Mouse (Mus musculus) heart, embryonic 14.5 days (tissue): Measurements from ENCODE around the gene Slc18a3. TPM values are rescaled to one million over a fixed set of nuclear protein-coding genes. Genes with fewer than 3 reads are reported as not detected.

Source experiments
- ATAC-seq: fragments of 200-750 bp; cut with Nextera tagmentation; 2 replicates; pipeline ENCODE4 v1.8.0; 2017; ENCODE audit warnings: low read depth, moderate TSS enrichment; ENCODE audit not compliant: insufficient number of reproducible peaks, insufficient read depth, low FRiP score
- H3K27ac ChIP-seq, 2 experiments: fragments of 200-500 bp in 1 of 2; fragments of 300-500 bp in 1 of 2; sonication (generic) in 1 of 2; replicated peaks in 1 of 2; 2 replicates each; pipeline ENCODE4 v1.5.1; 2012 to 2014; ENCODE audit warnings: low read depth in 2 of 2, low read length in 2 of 2, control low read depth in 1 of 2, mild to moderate bottlenecking in 1 of 2, mixed read lengths in 1 of 2; ENCODE audit not compliant: control insufficient read depth in 1 of 2, insufficient read depth in 1 of 2
- H3K27me3 ChIP-seq: fragments of 300-500 bp; sonication (generic); 2 replicates; pipeline ENCODE4 v1.6.1; 2014; ENCODE audit warnings: mild to moderate bottlenecking, low read length, control low read depth; ENCODE audit not compliant: control insufficient read depth, insufficient read depth
- H3K36me3 ChIP-seq: fragments of 300-500 bp; sonication (generic); 2 replicates; pipeline ENCODE4 v1.6.1; 2014; ENCODE audit warnings: mild to moderate bottlenecking, control low read depth, low read length, mixed read lengths; ENCODE audit not compliant: control insufficient read depth, insufficient read depth
- H3K4me1 ChIP-seq, 2 experiments: fragments of 200-500 bp in 1 of 2; fragments of 300-500 bp in 1 of 2; sonication (generic) in 1 of 2; 2 replicates each; pipeline ENCODE4 v1.6.1; 2012 to 2014; ENCODE audit warnings: low read length in 2 of 2, control low read depth in 1 of 2, mixed read lengths in 1 of 2; ENCODE audit not compliant: control insufficient read depth in 2 of 2, insufficient read depth in 2 of 2
- H3K4me2 ChIP-seq: fragments of 300-500 bp; sonication (generic); 2 replicates; pipeline ENCODE4 v1.6.1; 2014; ENCODE audit warnings: mild to moderate bottlenecking, low read length
- H3K4me3 ChIP-seq, 2 experiments: fragments of 200-500 bp in 1 of 2; fragments of 300-500 bp in 1 of 2; sonication (generic) in 1 of 2; 2 replicates each; pipeline ENCODE4 v1.5.1; 2012 to 2014; ENCODE audit warnings: low read length in 2 of 2, mild to moderate bottlenecking in 2 of 2, control low read depth in 1 of 2, low read depth in 1 of 2, moderate library complexity in 1 of 2; ENCODE audit not compliant: control insufficient read depth in 1 of 2, insufficient read depth in 1 of 2
- H3K9ac ChIP-seq: fragments of 300-500 bp; sonication (generic); 2 replicates; pipeline ENCODE4 v1.6.1; 2014; ENCODE audit warnings: mild to moderate bottlenecking, low read length
- H3K9me3 ChIP-seq: fragments of 300-500 bp; sonication (generic); 2 replicates; pipeline ENCODE4 v1.6.1; 2016; ENCODE audit warnings: low read length, control low read depth; ENCODE audit not compliant: control insufficient read depth
- WGBS: fragments of 180-500 bp; shearing (Covaris S2); extraction: QIAGEN DNeasy Blood & Tissue Kit; methylation state at CpG from one replicate; pipeline ENCODE4 v1.1.7; 2014; 5-methylcytosine and 5-hydroxymethylcytosine counted together
- polyA plus RNA-seq: library from polyadenylated mRNA; unstranded; fragments of >200 nt; fragmentation: Nextera tagmentation; extraction: Ambion mirVana; gene quantifications from 2 replicates; pipeline ENCODE4 v1.2.1, GENCODE M21; 2014

Slc18a3 gene
- polyA plus RNA-seq, 1 experiment from 2014 or later: 0.82 TPM

GRCm38 (mm10) chr14:32503897-32504296 lies 39.2 kb upstream of the Slc18a3 start:
- 80% methylated on average over 1 of the region's 1 CpGs for WGBS
- no peak overlapping the region for H3K9ac ChIP-seq
- no peak for ATAC-seq
- H3K4me3 ChIP-seq: no peak overlapping the region
- no peaks in the 10 kb centered on the region for H3K27me3 ChIP-seq
- H3K9me3 ChIP-seq: no peaks in the 10 kb centered on the region
- no peak overlapping the region for H3K4me2 ChIP-seq
- H3K27ac ChIP-seq: no peak overlapping the region
- no peaks in the 10 kb centered on the region for H3K36me3 ChIP-seq
- H3K4me1 ChIP-seq: no peaks in the 10 kb centered on the region

- ATAC-seq: no peak
- Histone ChIP-seq H3K27me3 (no peaks in the 10 kb centered on the region), H3K4me3 (no peak overlapping the region), H3K36me3 (no peaks in the 10 kb centered on the region), H3K27ac (no peak overlapping the region), H3K9me3 (no peaks in the 10 kb centered on the region), H3K9ac (no peak overlapping the region), H3K4me2 (no peak overlapping the region), H3K4me1 (no peaks in the 10 kb centered on the region)
- 72% methylated on average over 9 of the region's 9 CpGs for WGBS
These were observed 38.4 kb upstream of the Slc18a3 start for GRCm38 (mm10) chr14:32502764-32503688.

- H3K9me3 ChIP-seq: no peaks in the 10 kb centered on the region
- no peak overlapping the region for H3K27ac ChIP-seq
- no peaks in the 10 kb centered on the region for H3K4me1 ChIP-seq
- H3K27me3 ChIP-seq: no peaks in the 10 kb centered on the region
- H3K4me2 ChIP-seq: no peak overlapping the region
- no peak overlapping the region for H3K4me3 ChIP-seq
- no peak for ATAC-seq
- H3K36me3 ChIP-seq: no peaks in the 10 kb centered on the region
- 55% methylated on average over 2 of the region's 2 CpGs for WGBS
- no peak overlapping the region for H3K9ac ChIP-seq
These were observed 36.7 kb upstream of the Slc18a3 start for GRCm38 (mm10) chr14:32501303-32501702.

- no peak overlapping the region for H3K4me2 ChIP-seq
- WGBS: 55% methylated on average over 8 of the region's 8 CpGs
- H3K9ac ChIP-seq: no peak overlapping the region
- ATAC-seq: no peak
- peaks cover 6% of the 10 kb centered on the region; the same call in 1 of the 2 replicates for H3K27me3 ChIP-seq
- H3K9me3 ChIP-seq: no peaks in the 10 kb centered on the region
- H3K27ac ChIP-seq: no peak overlapping the region
- H3K4me1 ChIP-seq: peaks cover 0 to 4% of the 10 kb centered on the region in 2 experiments; a peak in 1 of 4 replicates
- no peak overlapping the region for H3K4me3 ChIP-seq
- H3K36me3 ChIP-seq: no peaks in the 10 kb centered on the region
These were observed 31.6 kb upstream of the Slc18a3 start for GRCm38 (mm10) chr14:32496115-32496850.

- Histone ChIP-seq H3K27ac (no peak overlapping the region), H3K36me3 (no peaks in the 10 kb centered on the region), H3K9ac (no peak overlapping the region), H3K4me1 (peaks cover 0 to 4% of the 10 kb centered on the region in 2 experiments; a peak in 1 of 4 replicates), H3K4me3 (no peak overlapping the region; a peak in 1 of 4 replicates), H3K4me2 (peak overlapping the region; percentile 45), H3K9me3 (no peaks in the 10 kb centered on the region), H3K27me3 (peaks cover 6% of the 10 kb centered on the region; the same call in 1 of the 2 replicates)
- ATAC-seq: no peak
- 17% methylated on average over 13 of the region's 13 CpGs for WGBS
These were observed 27.9 kb upstream of the Slc18a3 start for GRCm38 (mm10) chr14:32492521-32492920.

- no peak for ATAC-seq
- Histone ChIP-seq H3K4me1 (no peaks in the 10 kb centered on the region), H3K4me2 (no peak overlapping the region), H3K27ac (no peak overlapping the region), H3K36me3 (no peaks in the 10 kb centered on the region), H3K9me3 (no peaks in the 10 kb centered on the region), H3K9ac (no peak overlapping the region), H3K4me3 (no peak overlapping the region), H3K27me3 (peaks cover 11% of the 10 kb centered on the region)
- WGBS: 9% methylated on average over 3 of the region's 3 CpGs
These were observed 17.4 kb upstream of the Slc18a3 start for GRCm38 (mm10) chr14:32482061-32482460.

GRCm38 (mm10) chr14:32477581-32477980 lies 12.9 kb upstream of the Slc18a3 start:
- H3K4me1 ChIP-seq: no peaks in the 10 kb centered on the region
- no peak overlapping the region for H3K4me2 ChIP-seq

More at GRCm38 (mm10) chr14:32477581-32477980, 12.9 kb upstream of the Slc18a3 start:
- no peak overlapping the region for H3K27ac ChIP-seq
- H3K9me3 ChIP-seq: no peaks in the 10 kb centered on the region
- 52% methylated on average over 1 of the region's 1 CpGs for WGBS
- H3K9ac ChIP-seq: no peak overlapping the region
- no peak overlapping the region for H3K4me3 ChIP-seq
- H3K36me3 ChIP-seq: no peaks in the 10 kb centered on the region
- no peak for ATAC-seq
- peaks cover 5% of the 10 kb centered on the region; the same call in 1 of the 2 replicates for H3K27me3 ChIP-seq
